Comparison of ENCODE assay signal across 10 mouse cellular contexts in genomic region chr1:180905307-180905706, GRCm38 (mm10). TPM values are rescaled to one million over a fixed set of nuclear protein-coding genes. Genes with fewer than 3 reads are reported as not detected.
A peak's percentile ranks its signal among the peaks of the same experiment; 100 is the strongest.
DNase-seq lines count a peak whose midpoint lies in the region; ATAC-seq and TF ChIP-seq lines count a peak whose summit lies in the region.
"Had no signal": no experiment of that assay in that cellular context is flagged by ENCODE, and none has a peak within 500 bp of the region (broad histone marks: within the 10 kb centered on the region; RNA-seq: fewer than 3 reads in every experiment).

No protein-coding gene starts in this region.

- H3K9ac ChIP-seq in forebrain, embryonic 11.5 days (ENCODE audit: low read length): peak overlapping the region; percentile 93
- H3K9ac ChIP-seq in limb, embryonic 15.5 days: no peak overlapping the region; the same call in 1 of the 2 replicates
- H3K9ac ChIP-seq in stomach, embryonic 14.5 days (replicated peaks; ENCODE audit: low read depth, low read length): peak overlapping the region; percentile 84; the same call in 1 of the 2 replicates

- H3K4me1 ChIP-seq in forebrain, embryonic 11.5 days (replicated peaks; ENCODE audit: control insufficient read depth, insufficient read depth, low read length): peaks cover 6% of the 10 kb centered on the region; the same call in 1 of the 2 replicates
- H3K4me1 ChIP-seq in limb, embryonic 15.5 days: peaks cover 18% of the 10 kb centered on the region
- peaks cover 9% of the 10 kb centered on the region; the same call in 1 of the 2 replicates for H3K4me1 ChIP-seq in stomach, embryonic 14.5 days (ENCODE audit: control insufficient read depth, insufficient read depth, low read length)

- peaks cover 3% of the 10 kb centered on the region; the same call in 1 of the 2 replicates for H3K36me3 ChIP-seq in forebrain, embryonic 11.5 days (ENCODE audit: control insufficient read depth, insufficient read depth, low read length)
- H3K36me3 ChIP-seq in limb, embryonic 15.5 days: peaks cover 40% of the 10 kb centered on the region
- peaks cover 20% of the 10 kb centered on the region for H3K36me3 ChIP-seq in stomach, embryonic 14.5 days (ENCODE audit: control insufficient read depth, insufficient read depth, low read length)

- no peak for TF ChIP-seq CTCF in layer of hippocampus, adult 2 months (conservative IDR thresholded peaks at IDR 0.05)

- ATAC-seq in forebrain, embryonic 11.5 days (replicated peaks; ENCODE audit: low FRiP score): no peak
- no peak for ATAC-seq in limb, embryonic 15.5 days (ENCODE audit: insufficient number of reproducible peaks, low FRiP score, low TSS enrichment, low read depth)
- ATAC-seq in stomach, embryonic 14.5 days (ENCODE audit: insufficient number of reproducible peaks, insufficient read depth, low FRiP score, low read depth): no peak
- no peak for ATAC-seq in megakaryocyte, adult 5-6 weeks (ENCODE audit: poor library complexity, severe bottlenecking)

- H3K27me3 ChIP-seq in forebrain, embryonic 11.5 days (ENCODE audit: control insufficient read depth, insufficient read depth, low read length): no peaks in the 10 kb centered on the region
- no peaks in the 10 kb centered on the region for H3K27me3 ChIP-seq in limb, embryonic 15.5 days
- no peaks in the 10 kb centered on the region for H3K27me3 ChIP-seq in stomach, embryonic 14.5 days (ENCODE audit: control insufficient read depth, insufficient read depth, low read length)

- peak overlapping the region; percentile 76 for H3K4me3 ChIP-seq in layer of hippocampus, adult 2 months
- peak overlapping the region; percentile 86 for H3K4me3 ChIP-seq in forebrain, embryonic 11.5 days (ENCODE audit: low read depth, low read length)
- H3K4me3 ChIP-seq in limb, embryonic 15.5 days: peak overlapping the region; percentile 87
- peak overlapping the region; percentile 83 for H3K4me3 ChIP-seq in stomach, embryonic 14.5 days (ENCODE audit: low read depth, low read length)

- no peak for DNase-seq in layer of hippocampus, adult 2 months (ENCODE audit: low spot score in 2 of 2)
- no peak for DNase-seq in layer of hippocampus, postnatal 25 days (ENCODE audit: extremely low spot score in 1 of 2, low spot score in 1 of 2)
- no peak for DNase-seq in forebrain, embryonic 11.5 days (ENCODE audit: low spot score)
- no peak for DNase-seq in cerebellum, postnatal 25 days
- DNase-seq in kidney, postnatal 4 days: no peak
- DNase-seq: layer of hippocampus, postnatal 36 days; spleen, adult 18-20 months had no signal

- H3K4me2 ChIP-seq in forebrain, embryonic 11.5 days (ENCODE audit: low read depth, low read length, severe bottlenecking): peak overlapping the region; percentile 87
- H3K4me2 ChIP-seq in limb, embryonic 15.5 days: peak overlapping the region; percentile 72
- H3K4me2 ChIP-seq in stomach, embryonic 14.5 days (replicated peaks; ENCODE audit: low read depth, low read length): peak overlapping the region; percentile 91

- WGBS in forebrain, embryonic 11.5 days: 66% methylated on average over 6 of the region's 6 CpGs
- 53% methylated on average over 6 of the region's 6 CpGs for WGBS in limb, embryonic 15.5 days
- 63% methylated on average over 6 of the region's 6 CpGs for WGBS in stomach, embryonic 14.5 days

- H3K9me3 ChIP-seq in forebrain, embryonic 11.5 days (ENCODE audit: control insufficient read depth, low read length): no peaks in the 10 kb centered on the region
- H3K9me3 ChIP-seq in limb, embryonic 15.5 days: no peaks in the 10 kb centered on the region
- H3K9me3 ChIP-seq in stomach, embryonic 14.5 days (ENCODE audit: control insufficient read depth, low read depth, low read length): no peaks in the 10 kb centered on the region

- H3K27ac ChIP-seq in layer of hippocampus, adult 2 months: peak overlapping the region; percentile 94; the same call in 1 of the 2 replicates
- H3K27ac ChIP-seq in forebrain, embryonic 11.5 days (ENCODE audit: low read depth, low read length): no peak overlapping the region
- no peak overlapping the region for H3K27ac ChIP-seq in limb, embryonic 15.5 days
- no peak overlapping the region for H3K27ac ChIP-seq in stomach, embryonic 14.5 days (ENCODE audit: low read length)

RNA-seq across cellular contexts. Expression of gene Pycr2, which starts 1.2 kb away (rescaled TPM):
- 10 to 100 TPM; 42.9 to 44.9 TPM for total RNA-seq in layer of hippocampus, adult 2 months (2021)
- 10 to 100 TPM; 40.0 to 48.0 TPM for total RNA-seq in layer of hippocampus, postnatal 25 days (2021)
- 111 and 121 TPM in 2 replicates for polyA plus RNA-seq in forebrain, embryonic 11.5 days (2014; fragmentation: Nextera tagmentation; extraction: Ambion mirVana)
- 93.9 and 102 TPM in 2 replicates for polyA plus RNA-seq in limb, embryonic 15.5 days (2015; fragmentation: Nextera tagmentation; extraction: Ambion mirVana)
- polyA plus RNA-seq in stomach, embryonic 14.5 days (2014; fragmentation: Nextera tagmentation; extraction: Ambion mirVana): 86.0 and 92.3 TPM in 2 replicates
- total RNA-seq in megakaryocyte, adult 5-6 weeks (2015): 14.5 and 16.4 TPM in 2 replicates
- 17.3 and 19.6 TPM in 2 replicates for total RNA-seq in megakaryocyte, adult 5-6 weeks (2017)

RNA-seq across cellular contexts. Expression of gene Lefty2, which starts 12.4 kb away (rescaled TPM):
- total RNA-seq in layer of hippocampus, adult 2 months (2021): 1 to 10 TPM; 1.4 to 2.0 TPM
- total RNA-seq in layer of hippocampus, postnatal 25 days (2021): 1 to 10 TPM; 3.0 to 4.2 TPM
- not detected in 2 replicates for polyA plus RNA-seq in forebrain, embryonic 11.5 days (2014; fragmentation: Nextera tagmentation; extraction: Ambion mirVana)
- polyA plus RNA-seq in limb, embryonic 15.5 days (2015; fragmentation: Nextera tagmentation; extraction: Ambion mirVana): 0.28 TPM in 1 of 2 replicates, not detected in the other
- polyA plus RNA-seq in stomach, embryonic 14.5 days (2014; fragmentation: Nextera tagmentation; extraction: Ambion mirVana): 0.14 TPM in 1 of 2 replicates, not detected in the other
- total RNA-seq in megakaryocyte, adult 5-6 weeks (2015): not detected in 2 replicates
- not detected in 2 replicates for total RNA-seq in megakaryocyte, adult 5-6 weeks (2017)

RNA-seq across cellular contexts. Expression of gene Lefty1, which starts 29.5 kb away (rescaled TPM):
- 10 to 100 TPM; 11.4 to 12.9 TPM for total RNA-seq in layer of hippocampus, adult 2 months (2021)
- total RNA-seq in layer of hippocampus, postnatal 25 days (2021): 10 to 100 TPM; 11.2 to 12.4 TPM
- 0.45 and 0.51 TPM in 2 replicates for polyA plus RNA-seq in forebrain, embryonic 11.5 days (2014; fragmentation: Nextera tagmentation; extraction: Ambion mirVana)
- polyA plus RNA-seq in limb, embryonic 15.5 days (2015; fragmentation: Nextera tagmentation; extraction: Ambion mirVana): 3.8 and 4.0 TPM in 2 replicates
- polyA plus RNA-seq in stomach, embryonic 14.5 days (2014; fragmentation: Nextera tagmentation; extraction: Ambion mirVana): 1.8 and 3.6 TPM in 2 replicates
- 0.60 and 1.5 TPM in 2 replicates for total RNA-seq in megakaryocyte, adult 5-6 weeks (2015)
- total RNA-seq in megakaryocyte, adult 5-6 weeks (2017): 0.29 and 0.98 TPM in 2 replicates

RNA-seq across cellular contexts. Expression of gene Tmem63a, which starts 36.8 kb away (rescaled TPM):
- 10 to 100 TPM; 20.4 to 23.8 TPM for total RNA-seq in layer of hippocampus, adult 2 months (2021)
- 10 to 100 TPM; 18.7 to 18.9 TPM for total RNA-seq in layer of hippocampus, postnatal 25 days (2021)
- 2.7 and 3.0 TPM in 2 replicates for polyA plus RNA-seq in forebrain, embryonic 11.5 days (2014; fragmentation: Nextera tagmentation; extraction: Ambion mirVana)
- 26.9 and 28.2 TPM in 2 replicates for polyA plus RNA-seq in limb, embryonic 15.5 days (2015; fragmentation: Nextera tagmentation; extraction: Ambion mirVana)
- polyA plus RNA-seq in stomach, embryonic 14.5 days (2014; fragmentation: Nextera tagmentation; extraction: Ambion mirVana): 14.8 and 17.9 TPM in 2 replicates
- total RNA-seq in megakaryocyte, adult 5-6 weeks (2015): 35.0 and 35.5 TPM in 2 replicates
- total RNA-seq in megakaryocyte, adult 5-6 weeks (2017): 31.7 and 35.2 TPM in 2 replicates

RNA-seq across cellular contexts. Expression of gene Sde2, which starts 54.4 kb away (rescaled TPM):
- total RNA-seq in layer of hippocampus, adult 2 months (2021): 10 to 100 TPM; 22.9 TPM
- total RNA-seq in layer of hippocampus, postnatal 25 days (2021): 10 to 100 TPM; 20.6 to 23.4 TPM
- 33.8 and 35.4 TPM in 2 replicates for polyA plus RNA-seq in forebrain, embryonic 11.5 days (2014; fragmentation: Nextera tagmentation; extraction: Ambion mirVana)
- 37.0 and 39.0 TPM in 2 replicates for polyA plus RNA-seq in limb, embryonic 15.5 days (2015; fragmentation: Nextera tagmentation; extraction: Ambion mirVana)
- 34.7 and 35.2 TPM in 2 replicates for polyA plus RNA-seq in stomach, embryonic 14.5 days (2014; fragmentation: Nextera tagmentation; extraction: Ambion mirVana)
- total RNA-seq in megakaryocyte, adult 5-6 weeks (2015): 18.1 and 21.1 TPM in 2 replicates
- total RNA-seq in megakaryocyte, adult 5-6 weeks (2017): 24.8 and 34.9 TPM in 2 replicates

Comparison
In these comparisons a context has a peak if more than half of its experiments do, and no peak if none do; other contexts are left out.
1. RNA of gene Lefty1, which starts 29.5 kb away (total RNA-seq): 11.4 to 12.9 TPM in layer of hippocampus, adult 2 months and 11.2 to 12.4 TPM in layer of hippocampus, postnatal 25 days; 0.29 to 1.5 TPM in megakaryocyte, adult 5-6 weeks; every median in the first group is over 4 times any median in the second.
2. Peak in every context shown above with its lines, with median percentiles within 50 percentile points of each other: H3K4me3 ChIP-seq and H3K4me2 ChIP-seq.